Mouse (Mus musculus) B cell, adult 2 months (primary cell): ENCODE results near the gene Usp29.
"Not testable (repeated sequence)": the region's sequence is repeated elsewhere in the genome, so short reads cannot be mapped to it uniquely, and the experiment has no call there.

Source experiments
- DNase-seq, 2 experiments: peaks; one replicate each; pipeline ENCODE4 v3.0.0; 2022

Usp29 gene

DNA sequence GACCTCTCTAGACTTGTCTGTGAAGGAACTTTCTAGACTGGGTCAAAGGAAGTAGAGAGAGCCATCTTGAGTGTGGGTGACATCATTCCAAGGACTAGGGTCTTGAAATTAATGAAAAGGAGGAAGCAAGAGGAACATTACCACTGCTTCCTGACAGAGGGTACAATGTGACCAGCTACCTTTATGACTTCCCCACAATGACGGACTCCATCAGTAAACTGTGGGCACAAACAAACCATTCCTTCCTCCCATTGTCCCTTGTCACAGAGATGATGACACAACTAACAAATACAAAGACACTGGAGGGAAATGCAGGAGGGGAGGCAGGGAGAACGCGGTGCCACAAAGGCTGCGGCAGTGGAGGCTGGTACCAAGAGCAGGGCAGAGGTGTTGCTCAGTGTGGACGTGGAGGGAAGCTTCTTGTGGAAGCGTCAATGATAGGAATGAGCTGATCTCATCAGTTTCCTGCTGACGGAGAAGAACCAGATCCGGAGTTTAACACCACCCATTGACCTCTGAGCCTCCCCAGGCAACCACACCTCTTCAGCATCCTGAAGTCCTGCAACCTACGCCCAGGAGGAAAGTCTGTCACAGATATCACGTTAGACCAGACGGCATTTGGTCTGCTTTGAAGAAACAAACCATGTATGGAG is 149.3 kb downstream of the Usp29 start:
- no peak for DNase-seq

DNA sequence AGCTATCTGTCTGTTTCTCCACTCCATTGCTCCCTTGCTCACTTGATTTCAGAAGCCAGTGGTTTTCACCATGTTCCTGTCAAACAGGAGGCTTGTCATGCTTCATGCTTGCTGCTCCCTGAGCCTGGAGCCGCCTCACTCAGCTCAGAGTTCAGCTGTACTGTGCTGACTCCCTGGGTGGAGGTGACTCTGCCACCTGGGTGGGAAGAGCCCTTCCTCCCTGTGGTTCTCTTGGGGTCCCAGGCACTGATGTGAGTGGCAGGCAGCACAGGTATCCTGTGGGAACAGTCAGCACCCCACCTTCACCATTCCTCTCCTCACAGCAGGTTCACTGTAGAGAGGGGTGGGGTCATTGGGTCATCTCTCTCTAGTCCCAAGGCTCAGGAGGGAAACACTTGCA is 150.5 kb downstream of the Usp29 start:
- DNase-seq: not testable (repeated sequence)

DNA sequence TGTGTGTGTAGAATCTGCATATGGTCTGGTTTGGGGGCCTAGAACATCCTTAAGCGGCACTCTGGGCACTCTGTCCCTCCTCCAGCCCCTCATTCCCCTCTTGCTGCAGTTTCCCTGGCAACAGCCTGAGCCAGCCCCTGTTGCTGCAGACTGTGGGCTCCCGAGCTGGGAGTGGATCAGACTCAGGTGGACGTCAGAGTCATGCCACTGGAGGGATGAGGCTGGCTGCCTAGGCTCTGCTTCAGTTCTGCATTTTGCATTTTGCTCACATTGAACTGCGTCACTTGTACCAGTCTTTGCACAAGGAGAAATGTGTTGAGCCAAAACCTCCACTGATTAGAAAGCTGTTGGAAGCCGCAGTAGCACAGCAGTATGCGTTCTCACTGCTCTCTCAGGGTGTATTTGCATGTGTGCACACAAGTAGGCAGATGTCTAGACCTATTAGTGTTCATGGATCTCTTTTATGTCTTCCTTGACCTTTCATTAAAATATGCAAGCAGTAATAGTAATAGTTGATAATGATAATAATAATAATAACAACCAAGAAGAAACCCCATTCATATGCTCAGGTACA is 151.2 kb downstream of the Usp29 start:
- no peak for DNase-seq

DNA sequence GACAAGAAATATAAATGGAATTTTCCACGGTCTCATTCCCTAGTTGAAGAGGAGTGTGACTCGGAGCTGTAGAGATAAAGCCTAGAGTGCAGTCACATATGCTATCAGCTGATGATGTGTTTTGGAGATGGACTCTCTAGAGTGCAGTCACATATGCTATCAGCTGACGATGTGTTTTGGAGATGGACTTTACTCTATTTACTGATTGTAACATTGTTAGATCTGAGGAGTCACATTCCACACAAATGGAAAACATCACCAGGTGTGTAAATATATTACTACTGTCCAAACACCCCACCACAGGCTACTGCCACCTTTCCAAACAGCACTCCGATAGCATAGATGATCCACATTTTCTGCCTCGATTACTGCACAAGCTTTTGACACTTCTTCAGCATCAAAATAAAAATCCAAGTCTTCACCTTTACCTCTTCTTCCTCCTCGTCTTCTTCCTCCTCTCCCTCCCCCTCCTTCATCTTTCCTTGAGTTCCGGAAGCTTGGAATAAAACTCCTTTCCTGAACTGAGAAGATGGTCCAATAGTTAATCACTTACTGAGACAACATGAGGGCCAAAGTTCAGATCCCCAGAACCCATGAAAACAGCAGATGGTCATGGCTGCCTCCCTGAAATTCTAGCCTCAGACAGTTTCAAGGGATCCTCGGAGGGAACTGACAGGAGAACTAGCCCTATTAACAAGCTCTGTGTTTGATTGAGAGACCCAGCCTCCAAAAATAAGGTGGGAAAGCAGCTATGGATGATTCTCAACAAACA is 153.2 kb downstream of the Usp29 start:
- no peak for DNase-seq

DNA sequence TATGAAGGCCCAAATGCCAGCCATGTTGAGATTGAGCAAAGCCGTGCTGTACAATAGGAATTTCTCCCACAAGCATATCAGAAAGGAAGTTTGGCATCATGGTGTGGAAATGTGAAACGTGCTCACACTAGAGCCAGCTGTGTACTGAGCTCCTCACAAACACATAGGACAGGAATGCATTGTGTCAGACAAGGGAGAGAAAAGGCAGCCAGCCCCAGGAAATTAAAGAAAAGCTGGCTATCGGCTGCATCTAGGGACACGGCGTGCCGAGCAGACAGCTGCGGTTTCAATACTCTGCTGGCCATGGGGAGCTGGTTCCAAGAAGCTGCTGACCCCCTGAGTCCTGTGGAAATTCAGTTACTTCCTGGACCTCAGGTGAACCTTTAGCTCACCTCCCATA is 155.0 kb downstream of the Usp29 start:
- no peak for DNase-seq

DNA sequence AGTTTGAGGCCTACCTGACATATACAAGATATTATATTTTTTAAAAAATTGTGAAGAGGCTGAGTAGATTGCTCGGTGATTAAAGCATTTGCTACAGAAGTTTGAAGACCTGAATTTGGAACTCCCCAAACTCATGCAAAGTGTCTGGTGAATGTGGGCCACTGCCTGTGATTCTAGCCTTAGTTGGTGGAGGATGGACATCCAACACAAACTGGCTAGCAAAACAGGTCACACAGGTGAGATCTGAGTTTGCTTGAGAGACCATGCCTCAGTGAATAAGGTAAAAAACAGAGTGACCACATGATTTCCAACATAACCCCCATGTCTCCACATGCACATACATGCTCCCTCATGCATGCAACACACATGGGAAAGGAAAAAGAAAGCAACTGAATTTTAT is 156.5 kb downstream of the Usp29 start:
- no peak for DNase-seq

DNA sequence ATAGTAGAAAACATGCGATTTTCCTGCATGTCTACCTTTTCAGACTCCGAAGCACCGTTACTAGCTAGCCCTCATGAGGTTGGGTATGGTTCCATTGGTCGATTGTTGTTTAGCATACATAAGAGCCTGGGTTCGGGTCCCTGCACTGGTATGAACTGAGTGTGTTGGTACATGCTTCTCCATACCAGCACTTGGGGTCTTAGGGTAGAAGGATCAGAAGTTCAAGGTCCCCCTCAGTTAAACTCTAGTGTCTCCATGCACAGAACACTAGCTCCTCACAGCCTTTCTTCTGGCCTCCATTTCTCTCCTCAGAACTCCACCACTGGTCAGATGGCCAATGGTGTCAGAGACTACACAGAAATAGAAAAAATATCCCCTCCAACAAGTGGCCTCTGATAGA is 159.5 kb downstream of the Usp29 start:
- DNase-seq: no peak

DNA sequence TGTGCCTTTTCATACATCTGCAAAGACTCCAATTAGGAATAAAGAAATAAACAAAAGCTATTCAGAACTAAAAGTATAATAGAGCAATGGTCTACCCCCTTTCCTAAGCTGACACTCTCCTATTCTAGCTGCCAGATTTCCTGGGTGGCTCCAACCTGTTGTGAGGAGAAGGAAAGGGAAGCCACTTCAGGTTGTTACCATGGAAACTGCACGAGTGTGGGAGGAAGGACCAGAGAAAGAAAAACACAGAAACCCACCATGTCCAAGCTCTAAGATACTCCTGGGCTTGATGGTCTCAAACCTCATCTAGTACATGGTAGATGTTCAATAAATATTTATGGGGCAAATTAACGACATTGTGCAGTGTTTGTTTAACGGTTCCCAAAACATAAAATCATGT is 160.8 kb downstream of the Usp29 start:
- no peak for DNase-seq

DNA sequence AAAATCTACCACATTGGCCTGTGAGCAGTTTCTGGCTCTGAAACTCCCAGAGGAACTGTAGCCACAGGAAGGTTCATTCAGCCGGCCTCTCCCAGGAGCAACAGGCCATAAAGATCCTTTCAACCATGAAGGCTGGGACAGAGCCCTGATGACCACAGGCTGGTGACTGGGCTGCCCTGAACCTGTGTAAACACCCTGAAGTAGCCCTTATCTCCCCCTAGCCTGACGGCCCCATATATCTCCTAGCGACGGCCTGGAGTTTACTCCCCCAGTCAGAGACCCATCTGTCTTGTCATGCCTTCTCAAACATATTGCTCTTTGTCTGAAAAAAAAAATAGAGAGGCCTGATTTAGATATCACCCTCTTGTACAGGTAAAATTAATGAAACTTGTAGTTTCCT is 166.6 kb downstream of the Usp29 start:
- not testable (repeated sequence) for DNase-seq

DNA sequence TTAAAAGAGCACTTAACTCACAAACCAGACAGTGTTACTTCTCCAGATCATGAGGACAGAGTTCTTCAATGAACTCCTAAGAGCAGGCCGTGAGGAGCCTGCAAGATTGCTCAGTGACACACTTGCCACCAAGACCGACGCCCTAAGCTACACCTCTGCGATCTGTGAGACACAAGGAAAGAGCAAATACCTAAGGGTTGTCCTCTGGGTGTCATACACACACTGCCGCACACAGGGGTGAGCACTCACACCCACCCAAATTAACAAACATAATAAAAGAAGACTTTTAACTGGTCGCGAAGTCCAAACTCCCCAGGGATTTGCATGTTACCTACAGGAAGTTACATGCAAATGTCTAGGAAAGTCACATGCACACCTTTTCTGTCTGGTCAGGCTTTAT is 170.3 kb downstream of the Usp29 start:
- no peak for DNase-seq

DNA sequence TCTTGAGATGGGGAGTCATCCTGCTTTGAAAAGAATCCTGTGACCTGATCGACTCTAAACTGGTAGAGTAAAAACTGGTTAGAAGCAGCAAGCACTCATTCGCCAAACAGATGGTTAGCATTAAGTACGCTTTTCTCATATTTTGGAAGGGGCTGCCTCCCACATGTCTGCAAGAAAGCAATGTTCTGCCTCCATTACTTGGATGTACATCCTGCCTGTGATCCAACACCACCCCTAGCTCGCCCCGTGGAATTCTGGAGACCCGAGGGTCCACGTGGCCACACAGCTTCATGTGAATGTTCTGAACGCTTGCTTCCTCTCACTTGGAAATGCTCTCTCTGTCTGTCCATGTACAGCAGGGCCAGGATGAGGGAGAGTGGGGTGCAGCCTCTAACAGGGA is 173.1 kb downstream of the Usp29 start:
- DNase-seq: no peak

DNA sequence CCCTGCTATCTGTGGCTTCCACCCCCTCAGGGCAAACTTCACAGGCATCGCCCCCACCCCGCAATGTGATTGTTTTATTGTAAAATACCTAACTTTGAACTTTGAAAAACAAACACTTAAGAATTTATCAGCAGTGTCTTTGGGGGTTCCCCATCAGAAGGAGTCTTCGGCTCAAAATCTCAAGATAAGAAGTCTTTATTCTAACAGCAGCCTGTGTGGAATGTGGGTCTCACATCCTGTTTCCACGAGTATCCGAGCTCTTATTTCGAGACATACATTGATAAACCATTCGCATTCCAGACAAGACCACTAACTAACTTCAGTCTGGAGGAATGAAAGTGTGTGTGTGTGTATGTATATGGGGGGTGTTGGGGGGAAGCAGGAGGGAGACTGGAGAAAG is 180.1 kb downstream of the Usp29 start:
- no peak for DNase-seq

DNA sequence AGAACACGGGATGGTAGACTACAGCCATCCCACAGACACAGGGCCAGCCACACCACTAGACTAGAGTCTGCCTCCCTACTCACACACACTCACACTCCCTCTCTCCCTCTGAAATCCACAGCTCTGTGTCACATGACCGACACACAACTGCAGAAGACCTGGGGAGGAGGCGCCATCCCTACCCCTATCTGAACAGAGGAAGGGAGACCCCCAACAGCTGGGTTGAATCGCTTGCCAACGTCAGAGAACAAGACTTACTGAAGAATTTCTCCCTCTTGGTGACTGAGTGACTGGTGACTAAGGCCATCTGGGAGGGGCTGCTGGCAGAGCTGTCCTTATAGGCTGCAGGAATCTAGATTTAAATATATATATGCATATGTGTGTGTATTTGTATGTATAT is 181.4 kb downstream of the Usp29 start:
- no peak for DNase-seq

DNA sequence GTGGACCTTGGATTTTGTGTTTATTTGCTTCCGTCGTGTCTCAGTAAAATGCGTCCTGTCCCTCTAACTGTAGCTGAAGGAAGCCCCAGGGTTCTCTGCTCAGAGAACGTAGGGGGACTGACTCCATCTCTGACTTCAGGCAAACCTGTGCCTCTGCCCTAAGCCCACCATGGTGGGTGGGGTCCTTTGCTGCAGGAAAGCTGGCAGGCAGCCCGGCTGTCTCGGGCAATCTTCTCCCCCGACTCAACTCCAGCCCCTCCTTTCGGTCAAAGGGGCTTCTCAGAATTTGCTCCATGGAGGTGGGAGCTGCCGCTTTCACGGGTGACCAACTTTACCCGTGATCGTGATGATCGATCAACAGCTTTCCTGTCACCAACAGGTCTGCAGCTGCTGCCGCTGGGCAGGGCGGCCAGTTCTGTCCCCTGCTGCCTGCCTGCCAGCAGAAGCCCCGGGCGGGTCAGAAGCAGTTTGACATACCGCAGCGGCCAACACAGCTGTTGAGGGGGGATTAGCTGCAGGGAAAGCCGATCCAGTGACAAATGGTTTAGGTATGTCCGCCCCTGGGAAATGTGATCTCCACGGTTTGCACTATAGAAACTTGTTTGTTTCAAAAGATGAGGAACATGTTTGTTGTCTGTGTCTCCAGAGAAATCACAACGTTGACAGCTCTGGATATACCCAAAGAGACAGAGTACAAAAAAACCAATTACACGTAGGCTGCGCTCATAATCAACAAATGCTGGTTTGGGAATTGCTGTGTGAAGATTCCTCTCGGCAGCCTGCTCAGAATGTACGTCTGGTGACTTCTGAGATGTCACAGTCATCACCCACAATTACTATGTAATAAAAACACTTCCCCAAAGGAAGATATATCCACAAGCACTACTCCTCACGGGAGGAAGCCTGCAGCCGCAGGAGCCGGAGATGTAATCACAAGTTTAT is 183.3 kb downstream of the Usp29 start:
- DNase-seq: no peak

DNA sequence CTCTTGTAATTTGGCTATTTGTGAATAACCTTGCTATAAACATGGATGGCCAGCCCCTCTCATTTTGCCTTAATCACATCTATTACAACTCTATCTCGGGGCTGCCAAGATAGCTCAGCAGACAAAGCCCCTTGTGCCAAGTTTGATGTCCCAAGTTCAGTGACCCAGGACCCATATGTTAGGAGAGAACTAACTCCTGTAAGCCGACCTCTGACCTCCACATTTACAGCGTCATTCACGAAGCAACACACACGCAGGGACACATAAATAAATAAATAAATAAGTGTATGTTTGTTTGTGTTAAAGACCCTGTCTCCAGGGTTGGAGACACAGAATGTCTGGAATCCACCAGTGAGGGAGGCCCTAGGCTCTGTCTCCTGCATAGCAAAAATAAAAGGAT is 186.7 kb downstream of the Usp29 start:
- no peak for DNase-seq

DNA sequence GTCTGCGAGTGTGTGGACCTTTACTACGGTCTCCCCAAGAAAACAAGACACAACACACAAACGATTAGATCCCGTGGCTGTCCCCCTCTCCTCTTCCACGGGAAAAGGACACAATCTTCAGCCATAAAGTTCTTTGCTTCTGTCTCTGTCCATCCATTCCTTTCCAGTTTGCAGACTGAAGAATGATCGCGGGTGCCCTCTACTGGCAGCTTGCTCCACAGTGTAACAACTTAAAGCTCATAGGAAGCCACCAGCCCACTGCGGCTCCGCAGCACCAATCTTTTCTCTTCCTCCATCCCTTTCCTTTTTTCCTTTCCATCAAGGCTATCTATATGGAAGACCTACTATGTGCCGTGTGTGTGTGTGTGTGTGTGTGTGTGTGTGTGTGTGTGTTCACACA is 187.9 kb downstream of the Usp29 start:
- peak; percentile 12 to 37 for DNase-seq

DNA sequence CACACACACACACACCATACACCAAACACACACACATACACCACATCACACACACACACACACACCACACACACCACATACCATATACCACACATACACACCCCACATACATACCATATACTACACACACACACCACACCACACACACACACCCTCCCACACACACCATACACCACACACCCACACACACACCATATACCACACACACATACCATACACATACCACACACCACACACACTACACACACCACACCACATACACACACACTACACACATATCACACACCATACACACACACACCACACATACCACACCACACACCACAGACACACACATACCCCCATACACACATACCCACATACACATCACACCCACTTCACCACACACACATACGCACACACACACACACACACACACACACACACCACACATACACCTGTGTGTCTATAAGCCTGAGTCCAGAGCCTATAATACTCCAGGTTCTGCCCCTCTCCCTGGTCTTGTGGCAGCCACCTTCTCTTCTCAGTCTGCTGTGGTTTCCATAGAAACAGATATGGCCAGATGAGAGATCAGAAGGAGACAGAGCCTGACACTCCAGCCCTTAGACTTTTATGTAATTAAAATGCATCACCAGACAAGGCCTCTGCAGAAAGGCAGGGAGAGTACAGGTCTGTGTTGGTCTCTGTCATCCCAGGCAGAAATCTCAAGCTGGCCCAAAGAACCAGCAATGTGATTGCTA is 188.9 kb downstream of the Usp29 start:
- no peak for DNase-seq

DNA sequence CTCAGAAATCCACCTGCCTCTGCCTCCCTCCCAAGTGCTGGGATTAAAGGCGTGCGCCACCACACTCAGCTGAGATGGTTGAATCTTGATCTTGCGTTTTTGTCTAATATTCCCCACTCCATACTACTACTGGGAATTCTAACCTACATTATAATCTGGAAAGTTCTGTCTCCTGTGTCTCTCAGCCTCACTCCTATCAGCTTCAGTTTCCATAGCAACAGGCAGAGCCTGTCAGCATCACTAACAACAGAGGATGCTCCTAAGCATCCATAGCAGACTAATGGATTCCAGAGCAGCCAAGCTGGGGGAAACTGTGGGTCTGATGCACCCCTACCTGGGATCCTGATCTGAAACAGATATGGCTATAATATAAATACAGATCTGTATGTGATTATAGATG is 193.1 kb downstream of the Usp29 start:
- DNase-seq: no peak

DNA sequence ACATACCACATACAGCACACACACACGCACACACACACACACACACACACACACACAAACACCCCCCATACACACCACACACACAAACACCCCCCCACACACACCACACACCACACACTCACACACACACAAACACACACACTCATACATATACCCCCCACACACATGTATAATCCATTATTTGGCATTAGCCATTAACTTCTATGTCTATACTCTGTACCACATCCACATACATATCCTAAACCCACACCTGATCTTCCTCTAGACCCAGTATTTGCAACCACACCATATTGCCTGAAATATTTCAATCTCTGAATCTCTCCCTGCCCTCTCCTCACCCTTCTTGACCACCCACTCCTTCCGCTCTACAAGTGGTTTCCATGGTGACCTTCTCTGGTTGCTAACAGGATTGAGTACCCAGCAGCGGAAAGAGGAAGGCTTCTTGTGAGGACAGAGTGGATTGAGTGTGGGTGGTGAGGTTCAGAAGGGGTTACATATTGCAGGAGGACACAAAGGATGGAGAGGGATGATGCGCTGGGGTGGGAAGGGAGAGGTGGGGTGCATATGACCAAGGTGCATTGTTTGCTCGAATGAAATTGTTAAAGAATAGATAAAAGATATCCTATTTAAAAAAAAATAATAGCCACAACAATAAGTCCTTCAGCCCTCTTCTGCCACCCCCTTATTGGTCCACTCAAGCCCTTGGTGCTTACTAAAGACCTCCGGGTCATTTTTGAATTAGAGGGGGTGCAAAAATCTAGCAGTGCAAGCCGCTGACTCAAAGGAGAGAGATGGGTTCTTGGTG is 195.8 kb downstream of the Usp29 start:
- DNase-seq: no peak

DNA sequence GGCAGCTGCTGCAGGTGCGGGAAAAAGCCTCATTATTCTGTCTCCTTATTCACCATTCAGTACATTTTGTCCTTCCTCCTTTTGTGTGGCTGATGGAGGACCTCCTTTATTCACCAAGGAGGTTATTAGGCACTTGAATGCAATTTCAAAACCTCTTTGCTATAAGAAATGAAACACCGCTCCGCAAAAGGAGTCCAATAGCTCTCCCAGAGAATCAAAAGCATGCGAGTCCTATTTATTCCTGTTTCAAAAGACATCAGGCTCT is 196.3 kb downstream of the Usp29 start:
- DNase-seq: no peak

DNA sequence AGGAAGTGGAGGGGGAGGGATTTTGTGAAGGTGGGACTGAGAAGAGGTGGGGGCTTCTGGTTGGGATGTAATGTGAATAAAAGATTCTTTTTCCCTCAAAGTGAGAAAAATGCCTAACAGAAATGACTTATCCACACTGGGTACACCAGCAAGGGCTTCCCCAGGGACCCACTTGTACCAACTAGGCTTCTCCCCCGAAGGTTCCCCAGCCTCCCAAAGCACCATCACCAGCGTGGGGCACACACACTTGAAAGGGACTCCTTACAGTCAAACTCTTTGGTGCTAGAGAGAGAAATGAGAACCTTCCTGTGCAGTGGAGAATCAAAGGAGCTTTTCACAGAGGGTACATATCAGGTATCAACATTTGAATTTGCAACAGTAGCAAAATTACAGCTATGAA is 198.9 kb downstream of the Usp29 start:
- DNase-seq: no peak

DNA sequence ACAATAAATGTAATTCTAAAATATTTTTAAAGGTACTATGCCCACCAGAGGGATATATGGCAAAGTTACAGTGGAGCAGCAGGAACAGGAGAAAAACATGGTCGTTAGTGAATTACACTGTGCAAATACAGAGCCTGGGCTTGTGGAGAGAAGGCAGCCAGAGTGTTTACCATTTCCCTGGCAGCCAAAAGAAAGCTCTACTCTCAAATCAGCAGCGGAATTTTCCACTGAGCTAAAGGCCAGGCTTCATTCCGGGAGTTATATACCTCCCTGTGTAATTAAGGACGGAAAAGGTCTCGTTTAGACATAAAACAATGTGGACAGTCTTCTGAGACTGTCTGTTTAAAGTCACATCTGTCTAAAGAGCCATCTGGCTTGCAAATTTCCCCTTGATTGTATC is 204.4 kb downstream of the Usp29 start:
- no peak for DNase-seq
